Mouse (Mus musculus) urinary bladder, postnatal 0 days (tissue): ENCODE results near the gene Cd248. TPM values are rescaled to one million over a fixed set of nuclear protein-coding genes. Genes with fewer than 3 reads are reported as not detected.

Source experiments
- polyA plus RNA-seq: library from polyadenylated mRNA; unstranded; fragments of >200 nt; fragmentation: Nextera tagmentation; extraction: Ambion mirVana; gene quantifications from 2 replicates; pipeline ENCODE4 v1.2.1, GENCODE M21; 2015

The Cd248 gene
- polyA plus RNA-seq = 89.9 and 99.5 TPM in 2 replicates

DNA sequence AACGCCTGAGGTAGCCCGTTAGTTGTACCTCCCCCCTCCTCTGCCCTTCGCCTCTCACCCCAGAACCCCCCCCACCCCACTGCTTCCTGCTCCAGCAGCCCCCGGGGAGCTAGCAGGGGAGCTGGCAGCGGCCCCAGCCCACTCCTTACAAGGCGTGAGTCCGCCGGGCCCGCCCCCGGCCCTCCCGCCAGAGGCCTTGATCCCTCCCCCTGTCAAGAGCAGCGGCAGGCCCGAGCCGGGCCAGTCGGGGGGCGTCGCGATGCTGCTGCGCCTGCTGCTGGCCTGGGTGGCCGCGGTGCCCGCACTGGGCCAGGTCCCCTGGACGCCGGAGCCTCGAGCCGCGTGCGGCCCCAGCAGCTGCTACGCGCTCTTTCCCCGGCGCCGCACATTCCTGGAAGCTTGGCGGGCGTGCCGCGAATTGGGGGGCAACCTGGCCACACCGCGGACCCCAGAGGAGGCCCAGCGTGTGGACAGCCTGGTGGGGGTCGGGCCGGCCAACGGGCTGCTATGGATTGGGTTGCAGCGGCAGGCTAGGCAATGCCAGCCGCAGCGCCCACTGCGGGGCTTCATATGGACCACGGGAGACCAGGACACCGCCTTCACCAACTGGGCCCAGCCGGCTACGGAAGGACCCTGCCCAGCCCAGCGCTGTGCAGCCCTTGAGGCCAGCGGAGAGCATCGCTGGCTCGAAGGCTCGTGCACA, at the start of gene Cd248:
Cd248 (plus strand) TSS at position 212 of the 703 bp plus-strand sequence.

DNA sequence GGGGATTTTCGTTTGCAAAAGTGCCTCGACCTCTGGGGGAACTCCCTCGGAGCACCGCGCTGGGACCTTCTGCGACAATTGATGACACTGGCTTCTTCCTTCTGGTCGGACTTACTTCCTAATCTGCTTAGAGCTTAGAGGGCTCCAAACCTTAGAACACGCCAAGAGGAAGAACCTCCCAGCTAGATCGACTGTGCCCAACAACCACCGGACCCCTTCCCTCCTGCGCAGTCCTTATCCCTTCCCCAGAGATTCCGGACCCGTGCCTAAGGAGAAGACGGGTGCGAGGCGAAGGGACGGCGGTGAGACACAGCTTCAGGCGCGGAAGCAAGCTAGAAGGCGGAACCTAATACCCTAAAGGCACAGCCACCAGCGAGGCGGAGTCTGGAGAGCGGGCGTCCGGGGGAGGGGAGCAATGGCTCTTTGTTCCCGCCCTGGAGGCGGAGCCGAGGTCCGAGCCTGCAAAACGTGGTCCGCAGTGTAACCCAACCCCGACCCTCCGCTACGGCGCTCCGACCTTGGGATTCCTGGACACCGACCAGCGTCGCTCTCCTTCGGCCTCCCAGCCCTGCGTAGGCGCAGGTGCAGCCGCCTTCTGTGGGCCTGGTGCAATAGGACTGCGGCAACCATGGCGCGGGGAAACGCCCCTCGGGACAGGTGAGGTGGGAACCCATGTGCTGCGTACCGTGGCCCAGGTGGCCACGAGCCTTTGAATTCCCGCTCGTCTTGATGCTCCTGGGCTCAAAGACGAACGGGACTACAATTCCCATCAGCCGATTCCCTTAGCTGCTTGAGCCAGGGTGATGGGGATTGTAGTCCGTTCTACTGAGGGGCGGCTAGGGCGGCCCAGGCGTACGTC, 44.0 kb upstream of the Cd248 start, which contains the start of gene Slc29a2:
Slc29a2 (plus strand) TSS at position 240 of the 859 bp plus-strand sequence.

DNA sequence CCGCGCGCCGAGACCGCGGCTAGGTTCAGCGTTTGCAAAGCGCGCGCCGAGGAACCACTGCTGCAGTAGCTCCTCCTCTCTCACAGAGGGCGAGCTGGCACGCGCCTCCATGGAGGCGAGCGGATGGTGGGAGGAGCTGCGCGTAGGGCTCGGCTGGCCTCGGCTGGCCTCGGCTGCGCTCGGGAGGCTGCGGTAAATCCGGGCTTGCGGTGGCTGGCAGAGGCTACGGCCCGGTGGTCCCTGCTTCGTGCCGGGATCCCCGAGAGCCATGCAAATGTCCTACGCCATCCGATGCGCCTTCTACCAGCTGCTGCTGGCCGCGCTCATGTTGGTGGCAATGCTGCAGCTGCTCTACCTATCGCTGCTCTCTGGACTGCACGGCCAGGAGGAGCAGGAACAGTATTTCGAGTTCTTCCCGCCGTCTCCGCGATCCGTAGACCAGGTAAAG, 29.1 kb upstream of the Cd248 start, which contains the start of the genes B4gat1 and AC124502.3:
B4gat1 (plus strand) TSS at position 118 of the 448 bp plus-strand sequence.
AC124502.3 (plus strand) TSS at position 183 of the 448 bp plus-strand sequence.

GRCm38 (mm10) chr19:5040862-5041523, 26.9 kb upstream of the Cd248 start, which contains the start of gene Brms1:
TSS of gene Brms1 (plus strand) at chr19:5041354.

GRCm38 (mm10) chr19:5050047-5050905, 17.6 kb upstream of the Cd248 start, which contains the start of gene Rin1:
TSS of gene Rin1 (plus strand) at chr19:5050481.

DNA sequence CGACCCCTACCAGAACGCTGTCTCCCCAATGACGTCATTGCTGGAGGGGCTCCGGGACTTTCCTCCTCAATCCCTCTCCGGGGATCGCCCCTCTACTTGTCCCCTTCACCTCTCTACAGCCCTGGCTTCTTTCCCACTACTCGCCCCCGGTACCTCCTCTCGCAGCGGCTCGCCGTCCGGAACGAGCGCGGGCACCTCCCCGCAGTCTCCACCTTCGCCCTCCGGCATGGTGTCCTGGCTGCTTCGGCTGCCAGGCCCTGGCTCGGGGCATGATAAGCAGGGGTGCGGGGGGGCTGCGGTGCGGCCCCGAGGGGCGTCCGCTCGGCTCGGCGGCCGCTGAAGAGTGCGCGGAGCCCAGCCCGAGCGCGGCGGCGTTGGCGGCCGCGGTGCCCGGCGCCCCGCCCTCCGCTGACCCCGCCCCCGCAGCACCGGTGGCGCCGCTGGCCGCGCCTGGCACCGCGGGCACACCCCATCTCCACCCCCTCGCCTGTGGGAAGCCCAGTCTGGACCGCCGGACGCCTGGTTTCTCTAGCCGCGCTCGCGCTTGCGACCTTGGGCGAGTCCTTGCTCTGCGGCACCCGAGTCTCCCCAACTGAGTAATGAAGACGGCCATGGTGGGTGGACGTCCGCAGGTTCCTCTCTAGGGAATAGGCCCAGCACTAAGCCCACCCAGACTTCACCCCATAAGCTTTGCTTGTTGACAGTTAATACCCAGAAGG, 17.4 kb downstream of the Cd248 start, which contains the start of gene Tmem151a:
Tmem151a (minus strand) TSS at position 387 of the 719 bp plus-strand sequence.

DNA sequence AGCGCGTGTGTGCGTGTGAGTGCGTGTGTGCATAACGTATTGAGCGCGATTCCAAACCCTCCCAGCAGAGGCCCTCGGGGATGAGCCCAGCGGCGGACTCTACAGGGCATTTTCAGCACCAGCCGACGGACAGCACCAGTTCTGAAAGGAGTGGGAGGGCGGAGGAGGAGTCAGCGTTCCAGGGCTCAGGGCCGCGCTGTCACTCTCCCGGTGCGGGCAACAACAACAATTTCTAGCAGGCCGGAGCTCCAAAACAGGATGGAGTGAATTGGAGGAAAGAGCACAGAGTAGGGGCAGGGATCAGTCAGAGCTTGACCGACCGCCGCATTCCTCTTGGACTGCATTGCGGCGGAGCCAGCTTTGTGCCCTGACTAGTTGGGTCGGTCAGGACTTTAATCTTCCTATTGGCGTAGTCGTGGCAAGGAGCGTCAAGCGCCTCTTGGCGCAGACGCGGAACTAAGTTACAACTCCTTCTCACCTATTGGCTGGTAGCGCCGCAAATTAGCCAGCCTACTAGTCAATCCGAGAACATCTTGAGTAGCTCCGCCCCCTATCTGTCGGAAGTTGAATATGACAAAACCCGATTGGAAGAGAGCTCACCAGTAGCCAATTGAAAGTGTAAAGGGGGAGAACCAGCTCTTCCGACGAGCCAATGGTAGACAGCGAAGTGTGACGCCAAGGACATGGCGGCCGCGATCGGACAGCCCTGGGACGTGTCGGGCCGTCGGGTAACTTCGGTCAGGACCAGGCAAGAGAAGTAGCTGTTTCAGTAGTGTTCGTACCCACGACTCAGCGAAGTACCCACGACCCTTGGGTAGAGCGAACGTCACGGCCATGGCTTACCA, 20.2 kb downstream of the Cd248 start, which contains the start of gene Yif1a:
Yif1a (plus strand) TSS at position 655 of the 845 bp plus-strand sequence.

GRCm38 (mm10) chr19:5098363-5099143, 30.7 kb downstream of the Cd248 start, which contains the start of gene Cnih2:
TSS of gene Cnih2 (minus strand) at chr19:5098521.

DNA sequence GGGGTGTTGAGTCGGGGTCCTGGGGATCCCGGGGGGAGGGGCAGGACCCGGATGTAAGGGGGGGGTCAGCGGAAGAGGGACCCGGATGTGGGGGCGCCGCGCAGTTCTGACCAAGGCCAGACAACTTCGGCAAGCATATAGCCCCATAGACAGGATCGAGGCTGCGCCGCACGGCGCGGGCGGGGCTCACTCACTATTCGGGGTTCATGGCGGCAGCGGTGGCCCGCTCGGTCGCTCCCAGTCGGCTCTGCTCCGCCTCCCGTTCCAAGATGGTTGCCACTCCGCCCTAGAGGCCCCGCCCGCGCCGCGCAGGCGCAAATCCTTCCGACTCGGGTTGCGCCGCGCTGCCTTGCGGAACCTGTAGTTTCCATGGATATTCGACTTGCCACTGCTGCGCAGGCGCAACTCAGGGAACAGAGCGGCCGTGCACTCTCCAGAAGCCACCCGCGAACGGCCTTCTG, 38.9 kb downstream of the Cd248 start, which contains the start of gene Rab1b:
Rab1b (minus strand) TSS at position 342 of the 461 bp plus-strand sequence.

DNA sequence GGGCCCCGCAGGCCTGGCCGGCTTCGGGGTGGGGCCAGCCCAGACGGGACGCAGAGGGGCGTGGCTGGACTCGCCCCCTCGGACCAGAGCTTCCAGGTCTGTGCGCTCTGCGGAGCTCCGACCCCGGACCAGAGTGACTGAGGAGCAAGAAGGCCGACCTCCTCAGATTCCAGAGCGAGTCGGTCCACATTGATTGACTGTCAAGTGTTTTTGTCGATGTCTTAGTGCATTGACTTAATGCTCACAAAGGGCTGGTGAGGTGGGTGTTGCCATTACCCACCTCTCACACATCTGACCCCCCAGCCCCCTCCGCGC, 50.5 kb downstream of the Cd248 start, which contains the start of gene Klc2:
Klc2 (minus strand) TSS at position 177 of the 315 bp plus-strand sequence.

Other genes with a start within 250 kb of the Cd248 start
- 45.7 and 45.9 TPM in 2 replicates for gene Ccs, start 228.7 kb upstream of the Cd248 start, polyA plus RNA-seq
- 0.04 TPM in 1 of 2 replicates, not detected in the other for gene Ccdc87, start 228.7 kb upstream of the Cd248 start, polyA plus RNA-seq
- gene Ctsf, start 212.9 kb upstream of the Cd248 start, polyA plus RNA-seq = 46.6 and 51.4 TPM in 2 replicates
- gene Actn3, start 190.2 kb upstream of the Cd248 start, polyA plus RNA-seq = 2.0 and 2.5 TPM in 2 replicates
- 7.5 and 8.5 TPM in 2 replicates for gene Zdhhc24, start 189.4 kb upstream of the Cd248 start, polyA plus RNA-seq
- gene Bbs1, start 161.4 kb upstream of the Cd248 start, polyA plus RNA-seq = 1.3 TPM in 2 replicates
- gene Dpp3, start 139.8 kb upstream of the Cd248 start, polyA plus RNA-seq = 59.2 and 62.6 TPM in 2 replicates
- gene Peli3, start 125.0 kb upstream of the Cd248 start, polyA plus RNA-seq = 0.85 and 1.1 TPM in 2 replicates
- 70.0 and 78.0 TPM in 2 replicates for gene Mrpl11, start 105.9 kb upstream of the Cd248 start, polyA plus RNA-seq
- 0.47 and 0.60 TPM in 2 replicates for gene Npas4, start 77.8 kb upstream of the Cd248 start, polyA plus RNA-seq
- 1.9 and 2.1 TPM in 2 replicates for gene Slc29a2, start 44.2 kb upstream of the Cd248 start, polyA plus RNA-seq
- 26.6 and 28.5 TPM in 2 replicates for gene B4gat1, start 29.3 kb upstream of the Cd248 start, polyA plus RNA-seq
- 0.24 and 0.34 TPM in 2 replicates for gene AC124502.3, start 29.2 kb upstream of the Cd248 start, polyA plus RNA-seq
- gene Brms1, start 26.7 kb upstream of the Cd248 start, polyA plus RNA-seq = 26.0 and 29.3 TPM in 2 replicates
- gene Rin1, start 17.6 kb upstream of the Cd248 start, polyA plus RNA-seq = 6.4 and 7.8 TPM in 2 replicates
- 6.8 and 7.9 TPM in 2 replicates for gene Tmem151a, start 17.5 kb downstream of the Cd248 start, polyA plus RNA-seq
- gene Yif1a, start 20.5 kb downstream of the Cd248 start, polyA plus RNA-seq = 161 and 162 TPM in 2 replicates
- gene Cnih2, start 30.4 kb downstream of the Cd248 start, polyA plus RNA-seq = 1.2 and 2.0 TPM in 2 replicates
- gene Rab1b, start 39.0 kb downstream of the Cd248 start, polyA plus RNA-seq = 201 TPM in 2 replicates
- gene Klc2, start 50.5 kb downstream of the Cd248 start, polyA plus RNA-seq = 23.4 and 23.5 TPM in 2 replicates
- 8.8 and 10.0 TPM in 2 replicates for gene Pacs1, start 205.0 kb downstream of the Cd248 start, polyA plus RNA-seq
- gene Sf3b2, start 227.4 kb downstream of the Cd248 start, polyA plus RNA-seq = 155 and 159 TPM in 2 replicates
- gene Gal3st3, start 230.3 kb downstream of the Cd248 start, polyA plus RNA-seq = 0.33 and 0.35 TPM in 2 replicates